Mouse (Mus musculus): ENCODE data around the gene Ly6g6e. TPM values are rescaled to one million over a fixed set of nuclear protein-coding genes. Genes with fewer than 3 reads are reported as not detected.

Gene Ly6g6e
- polyA plus RNA-seq, 1 experiment from 2014 or later = 10.1 TPM

- H3K27me3 ChIP-seq (replicated peaks; ENCODE audit: control insufficient read depth, insufficient read depth, low read length) = no peaks in the 10 kb centered on the region
- H3K4me2 ChIP-seq (ENCODE audit: low read length) = peak overlapping the region; percentile 62
- no peak for DNase-seq (ENCODE audit: low spot score)
- ATAC-seq = no peak
- H3K9ac ChIP-seq (ENCODE audit: low read length) = peak overlapping the region; percentile 84
- no peak overlapping the region for H3K27ac ChIP-seq (ENCODE audit: low read depth, low read length)
- peaks cover 26% of the 10 kb centered on the region for H3K36me3 ChIP-seq (ENCODE audit: control insufficient read depth, insufficient read depth, low read length)
- 80% methylated on average over 13 of the region's 13 CpGs for WGBS
- H3K4me1 ChIP-seq (ENCODE audit: control insufficient read depth, insufficient read depth, low read length) = peaks cover 7% of the 10 kb centered on the region; the same call in 1 of the 2 replicates
- H3K4me3 ChIP-seq (ENCODE audit: low read depth, low read length) = peak overlapping the region; percentile 49
- no peaks in the 10 kb centered on the region for H3K9me3 ChIP-seq (replicated peaks; ENCODE audit: control insufficient read depth, low read length)
Observed at GRCm38 (mm10) chr17:35127017-35127416, 50.3 kb downstream of the Ly6g6e start.

Other genes starting within 250 kb of the Ly6g6e start
- 31.7 and 33.8 TPM in 2 replicates for gene Stk19, start 240.0 kb upstream of the Ly6g6e start, polyA plus RNA-seq (2014; fragmentation: Nextera tagmentation; extraction: Ambion mirVana)
- 54.9 and 66.4 TPM in 2 replicates for gene Dxo, start 239.9 kb upstream of the Ly6g6e start, polyA plus RNA-seq (2014; fragmentation: Nextera tagmentation; extraction: Ambion mirVana)
- 36.6 and 46.9 TPM in 2 replicates for gene Skiv2l, start 226.7 kb upstream of the Ly6g6e start, polyA plus RNA-seq (2014; fragmentation: Nextera tagmentation; extraction: Ambion mirVana)
- 82.9 and 92.3 TPM in 2 replicates for gene Nelfe, start 226.5 kb upstream of the Ly6g6e start, polyA plus RNA-seq (2014; fragmentation: Nextera tagmentation; extraction: Ambion mirVana)
- 0.93 and 0.94 TPM in 2 replicates for gene Cfb, start 214.4 kb upstream of the Ly6g6e start, polyA plus RNA-seq (2014; fragmentation: Nextera tagmentation; extraction: Ambion mirVana)
- gene Zbtb12, start 197.4 kb upstream of the Ly6g6e start, polyA plus RNA-seq (2014; fragmentation: Nextera tagmentation; extraction: Ambion mirVana) = 3.5 and 3.8 TPM in 2 replicates
- 0.28 TPM in 1 of 2 replicates, not detected in the other for gene Gm20547, start 194.9 kb upstream of the Ly6g6e start, polyA plus RNA-seq (2014; fragmentation: Nextera tagmentation; extraction: Ambion mirVana)
- gene C2, start 178.6 kb upstream of the Ly6g6e start, polyA plus RNA-seq (2014; fragmentation: Nextera tagmentation; extraction: Ambion mirVana) = 1.3 and 1.4 TPM in 2 replicates
- 62.5 and 76.9 TPM in 2 replicates for gene Ehmt2, start 178.4 kb upstream of the Ly6g6e start, polyA plus RNA-seq (2014; fragmentation: Nextera tagmentation; extraction: Ambion mirVana)
- not detected in 2 replicates for gene Slc44a4, start 162.4 kb upstream of the Ly6g6e start, polyA plus RNA-seq (2014; fragmentation: Nextera tagmentation; extraction: Ambion mirVana)
- gene Neu1, start 145.6 kb upstream of the Ly6g6e start, polyA plus RNA-seq (2014; fragmentation: Nextera tagmentation; extraction: Ambion mirVana) = 16.2 and 20.0 TPM in 2 replicates
- gene Hspa1b, start 117.7 kb upstream of the Ly6g6e start, polyA plus RNA-seq (2014; fragmentation: Nextera tagmentation; extraction: Ambion mirVana) = 0.15 TPM in 1 of 2 replicates, not detected in the other
- gene Gm20481, start 107.0 kb upstream of the Ly6g6e start, polyA plus RNA-seq (2014; fragmentation: Nextera tagmentation; extraction: Ambion mirVana) = not detected in 2 replicates
- gene Hspa1a, start 104.7 kb upstream of the Ly6g6e start, polyA plus RNA-seq (2014; fragmentation: Nextera tagmentation; extraction: Ambion mirVana) = 1.4 and 3.7 TPM in 2 replicates
- 1.3 and 1.4 TPM in 2 replicates for gene Hspa1l, start 104.2 kb upstream of the Ly6g6e start, polyA plus RNA-seq (2014; fragmentation: Nextera tagmentation; extraction: Ambion mirVana)
- 131 and 148 TPM in 2 replicates for gene Lsm2, start 95.0 kb upstream of the Ly6g6e start, polyA plus RNA-seq (2014; fragmentation: Nextera tagmentation; extraction: Ambion mirVana)
- 42.4 and 53.9 TPM in 2 replicates for gene Vars, start 75.9 kb upstream of the Ly6g6e start, polyA plus RNA-seq (2014; fragmentation: Nextera tagmentation; extraction: Ambion mirVana)
- 0.05 and 0.11 TPM in 2 replicates for gene Vwa7, start 60.3 kb upstream of the Ly6g6e start, polyA plus RNA-seq (2014; fragmentation: Nextera tagmentation; extraction: Ambion mirVana)
- gene Sapcd1, start 48.9 kb upstream of the Ly6g6e start, polyA plus RNA-seq (2014; fragmentation: Nextera tagmentation; extraction: Ambion mirVana) = 2.9 and 6.2 TPM in 2 replicates
- gene Msh5, start 30.2 kb upstream of the Ly6g6e start, polyA plus RNA-seq (2014; fragmentation: Nextera tagmentation; extraction: Ambion mirVana) = 2.3 and 2.6 TPM in 2 replicates
- 28.3 and 37.3 TPM in 2 replicates for gene Clic1, start 26.9 kb upstream of the Ly6g6e start, polyA plus RNA-seq (2014; fragmentation: Nextera tagmentation; extraction: Ambion mirVana)
- 617 and 661 TPM in 2 replicates for gene Ddah2, start 17.9 kb upstream of the Ly6g6e start, polyA plus RNA-seq (2014; fragmentation: Nextera tagmentation; extraction: Ambion mirVana)
- not detected in 2 replicates for gene Ly6g6c, start 11.5 kb upstream of the Ly6g6e start, polyA plus RNA-seq (2014; fragmentation: Nextera tagmentation; extraction: Ambion mirVana)
- 0.28 and 0.42 TPM in 2 replicates for gene Mpig6b, start 10.7 kb upstream of the Ly6g6e start, polyA plus RNA-seq (2014; fragmentation: Nextera tagmentation; extraction: Ambion mirVana)
- 0.76 and 1.1 TPM in 2 replicates for gene Ly6g6d, start 1.2 kb downstream of the Ly6g6e start, polyA plus RNA-seq (2014; fragmentation: Nextera tagmentation; extraction: Ambion mirVana)
- 0.15 TPM in 1 of 2 replicates, not detected in the other for gene Ly6g6f, start 8.7 kb downstream of the Ly6g6e start, polyA plus RNA-seq (2014; fragmentation: Nextera tagmentation; extraction: Ambion mirVana)
- 69.9 and 75.7 TPM in 2 replicates for gene Abhd16a, start 12.4 kb downstream of the Ly6g6e start, polyA plus RNA-seq (2014; fragmentation: Nextera tagmentation; extraction: Ambion mirVana)
- not detected in 2 replicates for gene Ly6g5c, start 31.4 kb downstream of the Ly6g6e start, polyA plus RNA-seq (2014; fragmentation: Nextera tagmentation; extraction: Ambion mirVana)
- gene Ly6g5b, start 38.5 kb downstream of the Ly6g6e start, polyA plus RNA-seq (2014; fragmentation: Nextera tagmentation; extraction: Ambion mirVana) = 0.89 and 1.1 TPM in 2 replicates
- gene Gpank1, start 44.6 kb downstream of the Ly6g6e start, polyA plus RNA-seq (2014; fragmentation: Nextera tagmentation; extraction: Ambion mirVana) = 31.3 and 34.2 TPM in 2 replicates
- gene Csnk2b, start 45.2 kb downstream of the Ly6g6e start, polyA plus RNA-seq (2014; fragmentation: Nextera tagmentation; extraction: Ambion mirVana) = 313 and 353 TPM in 2 replicates
- gene D17H6S53E, start 49.5 kb downstream of the Ly6g6e start, polyA plus RNA-seq (2014; fragmentation: Nextera tagmentation; extraction: Ambion mirVana) = 5.2 and 5.5 TPM in 2 replicates
- gene Apom, start 55.1 kb downstream of the Ly6g6e start, polyA plus RNA-seq (2014; fragmentation: Nextera tagmentation; extraction: Ambion mirVana) = 0.22 and 0.29 TPM in 2 replicates
- 128 and 144 TPM in 2 replicates for gene Bag6, start 58.3 kb downstream of the Ly6g6e start, polyA plus RNA-seq (2014; fragmentation: Nextera tagmentation; extraction: Ambion mirVana)
- 117 and 141 TPM in 2 replicates for gene Prrc2a, start 88.0 kb downstream of the Ly6g6e start, polyA plus RNA-seq (2014; fragmentation: Nextera tagmentation; extraction: Ambion mirVana)
- 6.9 and 7.3 TPM in 2 replicates for gene Aif1, start 99.2 kb downstream of the Ly6g6e start, polyA plus RNA-seq (2014; fragmentation: Nextera tagmentation; extraction: Ambion mirVana)
- gene Lst1, start 111.5 kb downstream of the Ly6g6e start, polyA plus RNA-seq (2014; fragmentation: Nextera tagmentation; extraction: Ambion mirVana) = 6.1 and 8.0 TPM in 2 replicates
- gene Ltb, start 117.5 kb downstream of the Ly6g6e start, polyA plus RNA-seq (2014; fragmentation: Nextera tagmentation; extraction: Ambion mirVana) = 0.39 TPM in 1 of 2 replicates, not detected in the other
- not detected in 2 replicates for gene Tnf, start 125.1 kb downstream of the Ly6g6e start, polyA plus RNA-seq (2014; fragmentation: Nextera tagmentation; extraction: Ambion mirVana)
- 0.13 and 0.21 TPM in 2 replicates for gene Lta, start 128.4 kb downstream of the Ly6g6e start, polyA plus RNA-seq (2014; fragmentation: Nextera tagmentation; extraction: Ambion mirVana)
- not detected in 2 replicates for gene Gm16181, start 143.9 kb downstream of the Ly6g6e start, polyA plus RNA-seq (2014; fragmentation: Nextera tagmentation; extraction: Ambion mirVana)
- 44.0 and 61.1 TPM in 2 replicates for gene Atp6v1g2, start 156.8 kb downstream of the Ly6g6e start, polyA plus RNA-seq (2014; fragmentation: Nextera tagmentation; extraction: Ambion mirVana)
- gene Nfkbil1, start 158.9 kb downstream of the Ly6g6e start, polyA plus RNA-seq (2014; fragmentation: Nextera tagmentation; extraction: Ambion mirVana) = 5.1 and 5.2 TPM in 2 replicates
- 478 and 489 TPM in 2 replicates for gene Ddx39b, start 164.8 kb downstream of the Ly6g6e start, polyA plus RNA-seq (2014; fragmentation: Nextera tagmentation; extraction: Ambion mirVana)
- 37.5 and 44.2 TPM in 2 replicates for gene H2-D1, start 185.8 kb downstream of the Ly6g6e start, polyA plus RNA-seq (2014; fragmentation: Nextera tagmentation; extraction: Ambion mirVana)
- gene H2-Q1, start 243.5 kb downstream of the Ly6g6e start, polyA plus RNA-seq (2014; fragmentation: Nextera tagmentation; extraction: Ambion mirVana) = 0.46 TPM in 1 of 2 replicates, not detected in the other

Measured in forebrain, embryonic 14.5 days (tissue).